Mouse (Mus musculus) T-helper 17 cell (primary cell): ENCODE results near the gene Mrm2.

Source experiments
- in situ Hi-C, 2 experiments: fragments of 300-600 bp; cut with MboI, MseI; formaldehyde crosslinking; loops; 1 replicate in 1 of 2; 2 replicates in 1 of 2; pipeline ENCODE4 v1.15.1; 2025; ENCODE audit warnings: high pct_unique_total_duplicates in 2 of 2

The Mrm2 gene

GRCm38 (mm10) chr5:140345244-140345643 is 13.5 kb upstream of the Mrm2 start:
- in situ Hi-C loops: no loop called here

GRCm38 (mm10) chr5:140342880-140343279 is 11.2 kb upstream of the Mrm2 start:
- in situ Hi-C loops: loop anchor here in 1 of 2 experiments (5.0 kb wide), 1 partner anchor 44 kb away; the partner anchor contains the start of gene Snx8

- in situ Hi-C loops: loop anchor here in 1 of 2 experiments (5.0 kb wide), 1 partner anchor 47 kb away; the partner anchor contains the start of gene Snx8
Measured at GRCm38 (mm10) chr5:140339836-140340235, 8.1 kb upstream of the Mrm2 start.

- in situ Hi-C loops: no loop called here
Measured at GRCm38 (mm10) chr5:140338779-140339178, 7.1 kb upstream of the Mrm2 start.

GRCm38 (mm10) chr5:140336680-140337079 is 5.0 kb upstream of the Mrm2 start:
- in situ Hi-C loops: no loop called here

- in situ Hi-C loops: no loop called here
Measured at GRCm38 (mm10) chr5:140333631-140334030, 1.9 kb upstream of the Mrm2 start.

GRCm38 (mm10) chr5:140332519-140332918 is 821 bp upstream of the Mrm2 start:
- in situ Hi-C loops: no loop called here

- in situ Hi-C loops: no loop called here
Measured at GRCm38 (mm10) chr5:140324058-140324457, 7.6 kb downstream of the Mrm2 start.

GRCm38 (mm10) chr5:140321756-140322575 is 9.7 kb downstream of the Mrm2 start:
- in situ Hi-C loops: no loop called here

- in situ Hi-C loops: no loop called here
Measured at GRCm38 (mm10) chr5:140321042-140321755, 10.5 kb downstream of the Mrm2 start, which contains the start of the genes Mad1l1 and Nudt1. Gene Mad1l1, minus strand, starts transcription at chr5:140321552. Gene Nudt1, plus strand, starts transcription at chr5:140321656.

GRCm38 (mm10) chr5:140316716-140317115 is 15.0 kb downstream of the Mrm2 start:
- in situ Hi-C loops: loop anchor here in 1 of 2 experiments (10.0 kb wide), 1 partner anchor 482 kb away; no protein-coding TSS in a partner anchor

- in situ Hi-C loops: loop anchor here in 1 of 2 experiments (5.0 kb wide), 1 partner anchor 605 kb away; no protein-coding TSS in a partner anchor
Measured at GRCm38 (mm10) chr5:140307602-140308001, 24.1 kb downstream of the Mrm2 start.

GRCm38 (mm10) chr5:140306016-140306415 is 25.7 kb downstream of the Mrm2 start:
- in situ Hi-C loops: loop anchor here in 1 of 2 experiments (5.0 kb wide), 1 partner anchor 604 kb away; no protein-coding TSS in a partner anchor

GRCm38 (mm10) chr5:140298291-140298690 is 33.4 kb downstream of the Mrm2 start:
- in situ Hi-C loops: loop anchor here in 1 of 2 experiments (10.0 kb wide), 1 partner anchor 453 kb away; no protein-coding TSS in a partner anchor

- in situ Hi-C loops: loop anchor here in 1 of 2 experiments (10.0 kb wide), 1 partner anchor 447 kb away; no protein-coding TSS in a partner anchor
Measured at GRCm38 (mm10) chr5:140292152-140292551, 39.5 kb downstream of the Mrm2 start.

GRCm38 (mm10) chr5:140289161-140289560 is 42.5 kb downstream of the Mrm2 start:
- in situ Hi-C loops: no loop called here

- in situ Hi-C loops: no loop called here
Measured at GRCm38 (mm10) chr5:140288287-140288686, 43.4 kb downstream of the Mrm2 start.

- in situ Hi-C loops: no loop called here
Measured at GRCm38 (mm10) chr5:140284761-140285160, 46.9 kb downstream of the Mrm2 start.

GRCm38 (mm10) chr5:140284011-140284410 is 47.7 kb downstream of the Mrm2 start:
- in situ Hi-C loops: no loop called here

GRCm38 (mm10) chr5:140282900-140283299 is 48.8 kb downstream of the Mrm2 start:
- in situ Hi-C loops: no loop called here

- in situ Hi-C loops: no loop called here
Measured at GRCm38 (mm10) chr5:140282376-140282775, 49.3 kb downstream of the Mrm2 start.

- in situ Hi-C loops: no loop called here
Measured at GRCm38 (mm10) chr5:140280205-140280604, 51.5 kb downstream of the Mrm2 start.
